Mouse (Mus musculus): ENCODE measurements around the gene 6030408B16Rik.

The 6030408B16Rik gene

DNA sequence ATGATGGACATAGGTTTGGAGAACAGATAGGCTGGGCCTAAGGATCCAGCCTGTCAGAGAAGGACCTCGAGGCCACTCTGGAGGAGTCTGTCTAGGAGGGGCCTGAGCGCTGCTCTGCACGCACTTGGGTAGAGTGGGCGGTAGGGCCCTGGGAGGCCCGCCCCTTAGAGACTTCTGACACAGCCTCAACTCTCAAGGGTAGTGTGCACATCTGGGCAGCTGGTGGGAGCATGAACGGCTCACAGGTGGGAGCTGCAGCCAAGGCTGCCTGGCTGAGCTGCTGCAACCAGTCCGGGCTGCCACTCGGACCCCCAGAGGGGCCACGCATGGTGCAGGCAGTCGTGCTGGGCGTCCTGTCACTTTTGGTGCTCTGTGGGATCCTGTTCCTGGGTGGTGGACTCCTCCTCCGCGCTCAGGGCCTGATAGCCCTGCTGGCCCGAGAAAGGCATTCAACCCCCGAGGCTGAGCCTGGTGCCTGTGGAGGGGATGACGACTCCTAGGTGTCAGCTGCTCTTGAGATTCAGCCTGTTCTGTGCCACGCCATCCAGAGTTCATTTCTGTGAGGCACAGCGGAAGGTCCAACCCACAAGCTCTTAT, at the start of gene 6030408B16Rik:
TSS of gene 6030408B16Rik (plus strand) at position 188 of the 597 bp plus-strand sequence.
- DNase-seq (ENCODE audit: low spot score in 2 of 2), result no peak

- DNase-seq (ENCODE audit: low spot score in 2 of 2), result no peak
These were observed 49.0 kb upstream of the 6030408B16Rik start for GRCm38 (mm10) chr15:101244012-101244411.

GRCm38 (mm10) chr15:101246231-101247154, 46.5 kb upstream of the 6030408B16Rik start:
- DNase-seq (ENCODE audit: low spot score in 2 of 2), result peak; percentile 89 to 96

GRCm38 (mm10) chr15:101247155-101247498, 45.9 kb upstream of the 6030408B16Rik start:
- no peak for DNase-seq (ENCODE audit: low spot score in 2 of 2)

- no peak for DNase-seq (ENCODE audit: low spot score in 2 of 2)
These were observed 44.8 kb upstream of the 6030408B16Rik start for GRCm38 (mm10) chr15:101248029-101248710.

GRCm38 (mm10) chr15:101250220-101250800, 42.7 kb upstream of the 6030408B16Rik start:
- DNase-seq (ENCODE audit: low spot score in 2 of 2), result no peak

GRCm38 (mm10) chr15:101251930-101252329, 41.1 kb upstream of the 6030408B16Rik start:
- DNase-seq (ENCODE audit: low spot score in 2 of 2), result no peak

DNA sequence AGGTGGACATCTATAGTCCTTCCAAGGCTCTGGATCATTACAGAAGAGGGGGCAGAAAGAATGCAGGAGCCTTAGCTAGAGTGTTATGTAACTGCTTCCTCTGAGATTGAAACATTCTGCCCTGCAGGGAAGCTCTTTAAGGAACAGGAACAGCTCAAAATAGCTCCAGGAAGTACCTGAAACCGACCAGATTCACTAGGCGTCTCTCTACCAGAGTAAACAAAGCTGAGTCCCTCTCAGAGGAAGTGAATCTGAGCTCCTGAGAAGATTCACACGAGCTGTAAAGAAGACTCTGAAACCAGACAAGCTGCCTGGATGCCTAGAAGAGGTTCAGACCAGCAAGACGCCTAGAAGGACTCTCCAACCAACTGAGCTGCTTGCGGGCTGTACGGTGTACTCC, 40.4 kb upstream of the 6030408B16Rik start:
- no peak for DNase-seq (ENCODE audit: low spot score in 2 of 2)

GRCm38 (mm10) chr15:101253563-101253885, 39.5 kb upstream of the 6030408B16Rik start:
- no peak for DNase-seq (ENCODE audit: low spot score in 2 of 2)

GRCm38 (mm10) chr15:101253886-101254795, 38.9 kb upstream of the 6030408B16Rik start, which contains the start of gene Nr4a1:
Gene Nr4a1, plus strand, starts transcription at chr15:101254269.
- peak; percentile 53 to 69 for DNase-seq (ENCODE audit: low spot score in 2 of 2)

DNA sequence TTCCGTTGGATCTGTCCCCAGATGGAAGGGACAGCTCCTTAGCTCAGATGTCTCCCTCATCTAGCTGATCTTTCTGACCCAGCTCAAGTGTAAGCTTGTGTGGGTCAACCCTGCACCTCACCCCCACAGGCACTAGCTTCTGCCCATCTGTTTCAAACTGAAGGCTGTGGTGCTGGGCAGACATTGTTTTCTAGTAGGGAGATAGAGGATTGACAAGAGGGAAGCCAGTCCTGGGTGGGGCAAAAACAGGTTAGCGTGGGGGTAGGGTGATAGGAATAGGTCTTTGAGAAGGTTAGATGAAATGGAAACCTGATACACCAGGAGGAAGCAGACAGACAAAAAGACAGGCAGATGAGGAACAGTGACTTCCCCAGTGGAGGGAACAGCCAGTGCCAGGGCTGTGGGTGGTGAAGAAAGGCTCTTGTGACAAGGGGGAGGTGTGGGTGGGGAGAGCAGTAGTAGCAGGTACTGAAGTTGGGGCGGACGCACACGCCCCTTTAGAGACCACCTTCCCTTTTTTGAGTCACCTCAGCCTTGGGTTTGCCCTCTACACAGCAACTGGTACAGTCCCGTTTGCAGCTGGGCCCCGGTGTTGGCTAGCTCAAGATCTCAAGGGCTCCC, 37.1 kb upstream of the 6030408B16Rik start:
- no peak for DNase-seq (ENCODE audit: low spot score in 2 of 2)

GRCm38 (mm10) chr15:101256463-101257206, 36.4 kb upstream of the 6030408B16Rik start:
- no peak for DNase-seq (ENCODE audit: low spot score in 2 of 2)

- DNase-seq (ENCODE audit: low spot score in 2 of 2), result no peak
These were observed 34.6 kb upstream of the 6030408B16Rik start for GRCm38 (mm10) chr15:101258420-101258819.

GRCm38 (mm10) chr15:101259922-101260321, 33.1 kb upstream of the 6030408B16Rik start:
- DNase-seq (ENCODE audit: low spot score in 2 of 2), result no peak

DNA sequence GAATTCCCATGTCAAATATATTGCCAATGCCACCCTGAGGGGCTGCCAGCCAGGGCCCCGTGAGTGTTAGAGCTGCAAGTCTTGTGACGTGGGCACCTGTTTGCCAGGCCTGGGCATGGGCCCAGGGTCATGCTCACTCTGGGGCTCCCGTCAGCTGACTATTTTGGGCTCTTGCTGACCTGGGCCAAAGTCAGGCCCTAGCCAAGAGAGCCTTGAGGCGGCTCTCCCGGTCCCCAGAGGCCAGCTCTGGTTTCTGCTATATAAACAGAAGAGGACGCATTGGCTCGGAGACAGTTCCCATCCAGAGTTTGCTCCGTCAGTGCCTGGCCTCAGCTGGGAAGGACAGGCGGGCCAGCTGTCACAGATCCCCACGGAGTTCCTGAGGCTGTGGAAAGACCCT, 32.6 kb upstream of the 6030408B16Rik start:
- peak in 1 of 2 experiments; percentile 73 for DNase-seq (ENCODE audit: low spot score in 2 of 2)

DNA sequence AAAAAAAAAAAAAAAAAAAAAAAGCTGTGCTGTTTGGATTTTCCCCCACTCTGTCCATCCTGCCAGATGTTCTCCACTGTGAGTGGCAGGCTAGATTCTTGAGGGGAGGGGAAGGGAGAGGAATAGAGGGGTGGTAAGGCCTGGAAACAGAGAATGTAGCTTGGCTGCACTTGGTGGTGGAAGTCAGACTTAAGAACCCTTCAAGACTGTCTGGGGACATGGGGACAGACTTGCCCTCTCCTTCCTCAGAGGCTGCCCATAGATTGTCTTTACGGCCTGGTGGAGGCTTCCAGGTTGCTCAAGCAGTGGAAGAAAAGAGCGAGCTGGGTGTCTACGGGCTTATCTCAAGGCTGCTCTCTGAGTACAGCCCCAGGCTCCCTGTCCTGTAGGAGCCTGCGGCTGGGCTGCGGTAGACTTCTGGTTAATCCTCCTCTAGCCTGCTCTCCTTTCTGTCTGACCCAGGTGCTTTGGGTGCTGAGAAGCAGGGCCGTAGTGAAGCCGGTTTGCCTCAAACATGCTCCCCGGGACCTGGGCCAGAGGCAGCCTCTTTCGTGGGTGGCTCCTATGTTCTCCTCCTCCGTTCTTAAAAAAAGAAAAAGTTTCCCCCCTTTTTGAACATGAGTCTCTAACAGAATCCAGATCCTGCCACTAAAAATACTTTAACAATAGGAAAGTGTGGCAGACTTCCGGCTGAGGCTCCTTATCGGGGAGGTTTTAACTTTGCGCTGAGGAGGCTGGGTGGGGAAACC, 32.0 kb upstream of the 6030408B16Rik start:
- DNase-seq (ENCODE audit: low spot score in 2 of 2), result no peak

DNA sequence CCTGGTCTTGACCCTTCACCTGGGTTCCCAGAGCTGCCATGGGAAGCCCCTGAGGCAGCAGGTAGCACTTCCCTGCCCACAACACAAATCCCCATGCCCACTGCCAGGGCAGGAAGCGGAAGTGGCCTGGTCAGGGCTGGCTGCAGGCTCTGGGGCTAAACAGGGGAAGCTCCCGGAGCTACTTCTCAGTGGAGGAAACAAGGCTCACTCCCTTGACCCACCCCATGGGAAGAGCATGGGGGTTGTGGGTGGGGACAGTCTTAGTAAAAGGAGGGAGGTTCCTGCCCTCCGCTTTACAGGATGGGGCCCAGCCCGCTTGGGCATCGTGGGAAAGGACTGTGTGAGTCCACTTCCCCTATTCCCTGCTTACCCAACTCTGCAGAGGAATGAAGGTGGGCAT, 30.5 kb upstream of the 6030408B16Rik start:
- no peak for DNase-seq (ENCODE audit: low spot score in 2 of 2)

DNA sequence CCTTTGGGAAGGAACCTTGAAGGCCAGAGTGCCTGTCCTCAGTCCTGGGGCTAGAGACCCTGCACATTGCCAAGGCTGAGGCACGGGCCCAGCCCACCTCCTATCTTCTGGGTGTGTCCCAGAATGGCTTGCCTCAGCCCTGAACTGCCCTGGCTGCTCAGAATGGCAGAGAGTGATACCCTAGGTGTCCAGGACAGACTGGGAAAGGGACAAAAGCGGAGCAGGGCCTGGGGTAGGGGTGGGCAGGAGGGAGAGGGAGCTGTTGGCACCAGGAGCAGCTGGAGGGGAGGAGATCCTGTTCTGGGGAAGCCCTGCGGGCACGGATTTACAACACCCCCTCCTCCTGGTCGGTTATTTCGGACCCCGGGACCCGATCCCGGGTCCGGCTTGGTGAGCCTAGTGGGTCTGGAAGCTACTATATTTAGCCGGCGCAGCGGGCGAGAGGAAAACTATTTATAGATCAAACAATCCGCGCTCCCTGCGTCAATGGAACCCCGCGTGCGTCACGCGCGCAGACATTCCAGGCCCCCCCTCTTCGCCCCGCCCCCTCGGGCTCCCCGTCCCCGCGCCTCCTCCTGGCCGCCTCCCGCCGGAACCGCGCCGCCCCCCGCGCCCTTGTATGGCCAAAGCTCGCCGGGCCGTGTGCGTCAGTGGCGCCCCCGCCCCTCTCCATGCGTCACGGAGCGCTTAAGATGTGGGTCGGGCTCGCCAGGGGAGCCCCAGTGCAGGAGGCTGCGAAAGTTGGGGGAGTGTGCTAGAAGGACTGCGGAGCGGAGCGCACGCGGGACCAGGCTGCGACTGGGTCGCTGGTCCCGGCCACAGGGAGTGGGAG, 26.7 kb upstream of the 6030408B16Rik start:
- peak; percentile 87 to 92 for DNase-seq (ENCODE audit: low spot score in 2 of 2)
